Mouse (Mus musculus): ENCODE measurements around the gene Armc2. TPM values are rescaled to one million over a fixed set of nuclear protein-coding genes. Genes with fewer than 3 reads are reported as not detected.

Armc2 gene
- polyA plus RNA-seq, 1 experiment from 2014 or later, result 3.8 TPM

- H3K4me2 ChIP-seq, result no peak overlapping the region
- H3K9me3 ChIP-seq (ENCODE audit: control insufficient read depth, low read length), result no peaks in the 10 kb centered on the region
- H3K9ac ChIP-seq (ENCODE audit: low read length), result no peak overlapping the region
- no peaks in the 10 kb centered on the region for H3K4me1 ChIP-seq (ENCODE audit: control insufficient read depth, insufficient read depth, low read length)
- H3K27ac ChIP-seq (ENCODE audit: low read depth, low read length), result no peak overlapping the region
- H3K36me3 ChIP-seq (ENCODE audit: control insufficient read depth, insufficient read depth, low read length), result no peaks in the 10 kb centered on the region
- no peak overlapping the region for H3K4me3 ChIP-seq (ENCODE audit: low read depth, low read length)
- DNase-seq (ENCODE audit: low spot score, missing footprints), result no peak
- no peaks in the 10 kb centered on the region for H3K27me3 ChIP-seq (ENCODE audit: control insufficient read depth, insufficient read depth, low read length)
- ATAC-seq (ENCODE audit: low FRiP score), result no peak
- WGBS, result 96% methylated on average over 8 of the region's 8 CpGs
Measured at GRCm38 (mm10) chr10:41912290-41912994, 105.8 kb downstream of the Armc2 start.

- 77% methylated on average over 6 of the region's 6 CpGs for WGBS
- DNase-seq (ENCODE audit: low spot score, missing footprints) (no peak), ATAC-seq (ENCODE audit: low FRiP score) (no peak)
- Histone ChIP-seq H3K4me3 (ENCODE audit: low read depth, low read length) (no peak overlapping the region), H3K9ac (ENCODE audit: low read length) (no peak overlapping the region), H3K4me1 (ENCODE audit: control insufficient read depth, insufficient read depth, low read length) (no peaks in the 10 kb centered on the region), H3K27me3 (ENCODE audit: control insufficient read depth, insufficient read depth, low read length) (no peaks in the 10 kb centered on the region), H3K4me2 (no peak overlapping the region), H3K9me3 (ENCODE audit: control insufficient read depth, low read length) (no peaks in the 10 kb centered on the region), H3K27ac (ENCODE audit: low read depth, low read length) (no peak overlapping the region), H3K36me3 (ENCODE audit: control insufficient read depth, insufficient read depth, low read length) (no peaks in the 10 kb centered on the region)
Measured at GRCm38 (mm10) chr10:41908899-41909298, 109.3 kb downstream of the Armc2 start.

- no peaks in the 10 kb centered on the region for H3K9me3 ChIP-seq (ENCODE audit: control insufficient read depth, low read length)
- no peak for ATAC-seq (ENCODE audit: low FRiP score)
- no peak for DNase-seq (ENCODE audit: low spot score, missing footprints)
- no peaks in the 10 kb centered on the region for H3K4me1 ChIP-seq (ENCODE audit: control insufficient read depth, insufficient read depth, low read length)
- H3K27me3 ChIP-seq (ENCODE audit: control insufficient read depth, insufficient read depth, low read length), result no peaks in the 10 kb centered on the region
- no peak overlapping the region for H3K27ac ChIP-seq (ENCODE audit: low read depth, low read length)
- H3K4me2 ChIP-seq, result no peak overlapping the region
- no peak overlapping the region for H3K4me3 ChIP-seq (ENCODE audit: low read depth, low read length)
- H3K36me3 ChIP-seq (ENCODE audit: control insufficient read depth, insufficient read depth, low read length), result 0 out of 2 replicates have a peak, but pooled peaks cover 2% of the 10 kb centered on the region
- 92% methylated on average over 4 of the region's 4 CpGs for WGBS
- H3K9ac ChIP-seq (ENCODE audit: low read length), result no peak overlapping the region
Measured at GRCm38 (mm10) chr10:41907950-41908349, 110.3 kb downstream of the Armc2 start.

GRCm38 (mm10) chr10:41907473-41907872 is 110.8 kb downstream of the Armc2 start:
- Histone ChIP-seq H3K9ac (ENCODE audit: low read length) (no peak overlapping the region), H3K36me3 (ENCODE audit: control insufficient read depth, insufficient read depth, low read length) (peaks cover 4% of the 10 kb centered on the region; the same call in 1 of the 2 replicates), H3K9me3 (ENCODE audit: control insufficient read depth, low read length) (no peaks in the 10 kb centered on the region), H3K4me2 (no peak overlapping the region), H3K4me1 (ENCODE audit: control insufficient read depth, insufficient read depth, low read length) (no peaks in the 10 kb centered on the region), H3K27ac (ENCODE audit: low read depth, low read length) (no peak overlapping the region), H3K27me3 (ENCODE audit: control insufficient read depth, insufficient read depth, low read length) (no peaks in the 10 kb centered on the region), H3K4me3 (ENCODE audit: low read depth, low read length) (no peak overlapping the region)
- WGBS, result 88% methylated on average over 11 of the region's 11 CpGs
- DNase-seq (ENCODE audit: low spot score, missing footprints) (no peak), ATAC-seq (ENCODE audit: low FRiP score) (no peak)

- Histone ChIP-seq H3K36me3 (ENCODE audit: control insufficient read depth, insufficient read depth, low read length) (peaks cover 10% of the 10 kb centered on the region; the same call in 1 of the 2 replicates), H3K27me3 (ENCODE audit: control insufficient read depth, insufficient read depth, low read length) (no peaks in the 10 kb centered on the region), H3K9me3 (ENCODE audit: control insufficient read depth, low read length) (no peaks in the 10 kb centered on the region), H3K4me2 (no peak overlapping the region), H3K4me1 (ENCODE audit: control insufficient read depth, insufficient read depth, low read length) (no peaks in the 10 kb centered on the region), H3K27ac (ENCODE audit: low read depth, low read length) (no peak overlapping the region), H3K9ac (ENCODE audit: low read length) (no peak overlapping the region), H3K4me3 (ENCODE audit: low read depth, low read length) (no peak overlapping the region)
- no peak for ATAC-seq (ENCODE audit: low FRiP score)
- WGBS, result 93% methylated on average over 6 of the region's 6 CpGs
- no peak for DNase-seq (ENCODE audit: low spot score, missing footprints)
Measured at GRCm38 (mm10) chr10:41901864-41902263, 116.4 kb downstream of the Armc2 start.

GRCm38 (mm10) chr10:41901456-41901855 is 116.8 kb downstream of the Armc2 start:
- DNase-seq (ENCODE audit: low spot score, missing footprints) (no peak), ATAC-seq (ENCODE audit: low FRiP score) (no peak)
- H3K27ac ChIP-seq (ENCODE audit: low read depth, low read length), result no peak overlapping the region
- H3K36me3 ChIP-seq (ENCODE audit: control insufficient read depth, insufficient read depth, low read length), result peaks cover 10% of the 10 kb centered on the region; the same call in 1 of the 2 replicates
- H3K27me3 ChIP-seq (ENCODE audit: control insufficient read depth, insufficient read depth, low read length), result no peaks in the 10 kb centered on the region
- 93% methylated on average over 8 of the region's 8 CpGs for WGBS
- no peak overlapping the region for H3K4me2 ChIP-seq
- no peak overlapping the region for H3K4me3 ChIP-seq (ENCODE audit: low read depth, low read length)
- H3K4me1 ChIP-seq (ENCODE audit: control insufficient read depth, insufficient read depth, low read length), result no peaks in the 10 kb centered on the region
- no peaks in the 10 kb centered on the region for H3K9me3 ChIP-seq (ENCODE audit: control insufficient read depth, low read length)
- no peak overlapping the region for H3K9ac ChIP-seq (ENCODE audit: low read length)

- 100% methylated on average over 2 of the region's 2 CpGs for WGBS
- Histone ChIP-seq H3K9ac (ENCODE audit: low read length) (no peak overlapping the region), H3K36me3 (ENCODE audit: control insufficient read depth, insufficient read depth, low read length) (peaks cover 6% of the 10 kb centered on the region; the same call in 1 of the 2 replicates), H3K4me2 (no peak overlapping the region), H3K4me1 (ENCODE audit: control insufficient read depth, insufficient read depth, low read length) (no peaks in the 10 kb centered on the region), H3K9me3 (ENCODE audit: control insufficient read depth, low read length) (no peaks in the 10 kb centered on the region), H3K4me3 (ENCODE audit: low read depth, low read length) (no peak overlapping the region), H3K27me3 (ENCODE audit: control insufficient read depth, insufficient read depth, low read length) (no peaks in the 10 kb centered on the region), H3K27ac (ENCODE audit: low read depth, low read length) (no peak overlapping the region)
- no peak for DNase-seq (ENCODE audit: low spot score, missing footprints)
- no peak for ATAC-seq (ENCODE audit: low FRiP score)
Measured at GRCm38 (mm10) chr10:41896865-41897264, 121.4 kb downstream of the Armc2 start.

GRCm38 (mm10) chr10:41896425-41896824 is 121.8 kb downstream of the Armc2 start:
- Histone ChIP-seq H3K27ac (ENCODE audit: low read depth, low read length) (no peak overlapping the region), H3K9ac (ENCODE audit: low read length) (no peak overlapping the region), H3K27me3 (ENCODE audit: control insufficient read depth, insufficient read depth, low read length) (no peaks in the 10 kb centered on the region), H3K4me1 (ENCODE audit: control insufficient read depth, insufficient read depth, low read length) (no peaks in the 10 kb centered on the region), H3K4me2 (no peak overlapping the region), H3K9me3 (ENCODE audit: control insufficient read depth, low read length) (no peaks in the 10 kb centered on the region), H3K36me3 (ENCODE audit: control insufficient read depth, insufficient read depth, low read length) (peaks cover 6% of the 10 kb centered on the region; the same call in 1 of the 2 replicates), H3K4me3 (ENCODE audit: low read depth, low read length) (no peak overlapping the region)
- ATAC-seq (ENCODE audit: low FRiP score) (no peak), DNase-seq (ENCODE audit: low spot score, missing footprints) (no peak)

- H3K9me3 ChIP-seq (ENCODE audit: control insufficient read depth, low read length), result no peaks in the 10 kb centered on the region
- no peak overlapping the region for H3K4me2 ChIP-seq
- peaks cover 6% of the 10 kb centered on the region; the same call in 1 of the 2 replicates for H3K36me3 ChIP-seq (ENCODE audit: control insufficient read depth, insufficient read depth, low read length)
- no peak overlapping the region for H3K27ac ChIP-seq (ENCODE audit: low read depth, low read length)
- no peak overlapping the region for H3K4me3 ChIP-seq (ENCODE audit: low read depth, low read length)
- ATAC-seq (ENCODE audit: low FRiP score), result no peak
- no peak for DNase-seq (ENCODE audit: low spot score, missing footprints)
- no peak overlapping the region for H3K9ac ChIP-seq (ENCODE audit: low read length)
- H3K4me1 ChIP-seq (ENCODE audit: control insufficient read depth, insufficient read depth, low read length), result no peaks in the 10 kb centered on the region; the same call in 1 of the 2 replicates
- WGBS, result 72% methylated on average over 4 of the region's 4 CpGs
- H3K27me3 ChIP-seq (ENCODE audit: control insufficient read depth, insufficient read depth, low read length), result no peaks in the 10 kb centered on the region
Measured at GRCm38 (mm10) chr10:41893433-41894411, 124.5 kb downstream of the Armc2 start.
